Mouse (Mus musculus) ES-Bruce4 (cell line): ENCODE measurements around the gene Cpxm1.

Source experiments
- CTCF ChIP-seq: IDR thresholded peaks from one replicate; pipeline ENCODE4 v1.8.1; 2011; ENCODE audit warnings: low read depth, low read length
- EP300 ChIP-seq: IDR thresholded peaks from 2 replicates; pipeline ENCODE4 v1.6.1; 2011; ENCODE audit warnings: low read depth, low read length; ENCODE audit not compliant: insufficient read depth
- POLR2A ChIP-seq: IDR thresholded peaks from one replicate; pipeline ENCODE4 v1.8.1; 2011; ENCODE audit warnings: low read length; ENCODE audit not compliant: insufficient read depth

DNA sequence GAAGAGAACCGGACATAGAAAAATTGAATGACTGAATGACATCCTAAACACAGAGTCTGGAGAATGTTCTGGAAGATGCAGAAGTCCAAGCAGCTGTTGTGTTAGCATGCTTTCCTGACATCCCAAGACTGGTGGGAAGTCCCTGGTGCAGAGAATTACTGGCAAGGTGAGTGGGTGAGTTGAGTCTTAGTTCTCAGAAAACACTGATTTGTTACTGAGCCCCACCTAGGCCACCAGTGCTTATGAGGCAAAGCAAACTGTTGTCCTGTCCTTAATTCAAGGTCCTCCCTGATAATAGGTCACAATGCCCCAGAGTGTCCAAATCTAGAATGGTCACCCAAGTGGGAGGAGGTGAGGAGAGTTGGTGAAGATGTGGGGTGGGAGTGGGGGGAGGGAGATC lies 7.6 kb upstream of the Cpxm1 start, which contains the start of the genes Gm28372 and 1700020A23Rik:
- no peak for TF ChIP-seq POLR2A
- no peak for TF ChIP-seq CTCF
- TF ChIP-seq EP300: no peak
